Mouse (Mus musculus): ENCODE measurements around the gene Gast.
"Not testable (repeated sequence)": the region's sequence is repeated elsewhere in the genome, so short reads cannot be mapped to it uniquely, and the experiment has no call there.

Gene Gast

GRCm38 (mm10) chr11:100333944-100334457 lies at the start of gene Gast:
TSS of gene Gast (plus strand) at chr11:100334407.
- no peak for DNase-seq

GRCm38 (mm10) chr11:100284988-100285387 lies 49.2 kb upstream of the Gast start:
- DNase-seq = no peak

- peak in 1 of 2 experiments; percentile 18 for DNase-seq
Measured at GRCm38 (mm10) chr11:100287024-100287423, 47.2 kb upstream of the Gast start.

GRCm38 (mm10) chr11:100288942-100289341 lies 45.3 kb upstream of the Gast start:
- DNase-seq = no peak

GRCm38 (mm10) chr11:100290235-100290634 lies 44.0 kb upstream of the Gast start:
- DNase-seq = no peak

GRCm38 (mm10) chr11:100292884-100293283 lies 41.3 kb upstream of the Gast start:
- no peak for DNase-seq

- peak; percentile 89 to 96 for DNase-seq
Measured at GRCm38 (mm10) chr11:100295308-100295707, 38.9 kb upstream of the Gast start.

GRCm38 (mm10) chr11:100297801-100298200 lies 36.4 kb upstream of the Gast start:
- peak; percentile 26 to 57 for DNase-seq

GRCm38 (mm10) chr11:100298274-100299036 lies 35.8 kb upstream of the Gast start:
- DNase-seq = peak; percentile 92 to 96

GRCm38 (mm10) chr11:100300293-100300692 lies 33.9 kb upstream of the Gast start:
- DNase-seq = peak; percentile 83 to 88

GRCm38 (mm10) chr11:100301292-100301691 lies 32.9 kb upstream of the Gast start:
- no peak for DNase-seq

- DNase-seq = no peak
Measured at GRCm38 (mm10) chr11:100307900-100308299, 26.3 kb upstream of the Gast start.

- DNase-seq = not testable (repeated sequence)
Measured at GRCm38 (mm10) chr11:100308672-100309071, 25.5 kb upstream of the Gast start.

GRCm38 (mm10) chr11:100311656-100312055 lies 22.6 kb upstream of the Gast start:
- no peak for DNase-seq

- DNase-seq = no peak
Measured at GRCm38 (mm10) chr11:100312096-100312679, 22.0 kb upstream of the Gast start.

GRCm38 (mm10) chr11:100313424-100313823 lies 20.8 kb upstream of the Gast start:
- DNase-seq = no peak

GRCm38 (mm10) chr11:100315439-100315838 lies 18.8 kb upstream of the Gast start:
- DNase-seq = no peak

- no peak for DNase-seq
Measured at GRCm38 (mm10) chr11:100317826-100318380, 16.3 kb upstream of the Gast start.

- DNase-seq = peak; percentile 37 to 42
Measured at GRCm38 (mm10) chr11:100318529-100319451, 15.4 kb upstream of the Gast start.

GRCm38 (mm10) chr11:100319492-100320171 lies 14.6 kb upstream of the Gast start, which contains the start of gene Eif1:
TSS of gene Eif1 (plus strand) at chr11:100319885.
- peak; percentile 100 for DNase-seq

- DNase-seq = peak; percentile 96 to 97
Measured at GRCm38 (mm10) chr11:100320172-100320630, 14.0 kb upstream of the Gast start.
